Mouse (Mus musculus) heart, embryonic 13.5 days (tissue): ENCODE results near the gene 0610037L13Rik. TPM values are rescaled to one million over a fixed set of nuclear protein-coding genes. Genes with fewer than 3 reads are reported as not detected.

ENCODE experiments used
- ATAC-seq: fragments of 200-750 bp; cut with Nextera tagmentation; 2 replicates; pipeline ENCODE4 v1.8.0; 2017; ENCODE audit warnings: moderate TSS enrichment; ENCODE audit not compliant: insufficient number of reproducible peaks, low FRiP score, low TSS enrichment; ENCODE audit errors: extremely low read depth
- H3K27ac ChIP-seq: fragments of 300-500 bp; sonication (generic); replicated peaks from 2 replicates; pipeline ENCODE4 v1.5.1; 2015; ENCODE audit warnings: moderate library complexity, mild to moderate bottlenecking, inconsistent platforms
- H3K27me3 ChIP-seq: fragments of 300-500 bp; sonication (generic); replicated peaks from 2 replicates; pipeline ENCODE4 v1.6.1; 2015; ENCODE audit warnings: mild to moderate bottlenecking, inconsistent platforms
- H3K36me3 ChIP-seq: fragments of 300-500 bp; sonication (generic); 2 replicates; pipeline ENCODE4 v1.6.1; 2015; ENCODE audit warnings: mild to moderate bottlenecking, inconsistent platforms
- H3K4me1 ChIP-seq: fragments of 300-500 bp; sonication (generic); 2 replicates; pipeline ENCODE4 v1.6.1; 2015; ENCODE audit warnings: inconsistent platforms
- H3K4me2 ChIP-seq: fragments of 300-500 bp; sonication (generic); 2 replicates; pipeline ENCODE4 v1.6.1; 2015; ENCODE audit warnings: inconsistent platforms, mild to moderate bottlenecking, moderate library complexity
- H3K4me3 ChIP-seq: fragments of 300-500 bp; sonication (generic); 2 replicates; pipeline ENCODE4 v1.5.1; 2015; ENCODE audit warnings: moderate library complexity, mild to moderate bottlenecking, inconsistent platforms
- H3K9ac ChIP-seq: fragments of 300-500 bp; sonication (generic); 2 replicates; pipeline ENCODE4 v1.6.1; 2015; ENCODE audit warnings: inconsistent platforms, mild to moderate bottlenecking, moderate library complexity
- H3K9me3 ChIP-seq: fragments of 300-500 bp; sonication (generic); 2 replicates; pipeline ENCODE4 v1.6.1; 2016; ENCODE audit warnings: inconsistent platforms
- WGBS: fragments of 180-500 bp; shearing (Covaris S2); methylation state at CpG from one replicate; pipeline ENCODE4 v1.1.7; 2015; ENCODE audit warnings: mixed read lengths; 5-methylcytosine and 5-hydroxymethylcytosine counted together
- polyA plus RNA-seq: library from polyadenylated mRNA; unstranded; fragments of >200 nt; fragmentation: Nextera tagmentation; extraction: Ambion mirVana; gene quantifications from 2 replicates; pipeline ENCODE4 v1.2.1, GENCODE M21; 2015

Gene 0610037L13Rik
- polyA plus RNA-seq, 1 experiment from 2014 or later: 95.3 TPM

DNA sequence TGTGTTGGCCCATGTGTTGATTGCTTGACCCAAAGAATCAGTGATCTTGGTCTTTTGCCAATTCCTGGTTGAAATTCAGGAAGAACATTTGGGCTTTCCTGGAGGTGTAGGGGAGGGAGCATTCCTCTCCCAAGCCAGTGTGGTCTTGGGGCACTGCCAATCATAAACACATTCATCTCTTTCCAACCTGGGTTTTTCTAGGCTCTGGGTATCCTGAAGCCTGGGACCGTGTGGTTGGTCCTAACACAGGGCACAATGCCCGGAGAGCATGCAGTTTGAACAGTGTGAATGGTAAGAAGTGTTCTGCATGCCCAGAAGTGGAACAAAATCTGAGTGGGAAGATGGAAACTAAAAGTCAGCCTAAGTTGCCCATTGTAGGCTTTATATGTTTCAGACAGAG, 48.5 kb downstream of the 0610037L13Rik start:
- WGBS: 73% methylated on average over 2 of the region's 2 CpGs
- no peak overlapping the region for H3K27ac ChIP-seq
- no peak for ATAC-seq
- no peak overlapping the region for H3K9ac ChIP-seq
- no peaks in the 10 kb centered on the region for H3K36me3 ChIP-seq
- H3K4me2 ChIP-seq: no peak overlapping the region
- no peaks in the 10 kb centered on the region for H3K4me1 ChIP-seq
- no peaks in the 10 kb centered on the region; the same call in 1 of the 2 replicates for H3K27me3 ChIP-seq
- no peaks in the 10 kb centered on the region for H3K9me3 ChIP-seq
- H3K4me3 ChIP-seq: no peak overlapping the region

DNA sequence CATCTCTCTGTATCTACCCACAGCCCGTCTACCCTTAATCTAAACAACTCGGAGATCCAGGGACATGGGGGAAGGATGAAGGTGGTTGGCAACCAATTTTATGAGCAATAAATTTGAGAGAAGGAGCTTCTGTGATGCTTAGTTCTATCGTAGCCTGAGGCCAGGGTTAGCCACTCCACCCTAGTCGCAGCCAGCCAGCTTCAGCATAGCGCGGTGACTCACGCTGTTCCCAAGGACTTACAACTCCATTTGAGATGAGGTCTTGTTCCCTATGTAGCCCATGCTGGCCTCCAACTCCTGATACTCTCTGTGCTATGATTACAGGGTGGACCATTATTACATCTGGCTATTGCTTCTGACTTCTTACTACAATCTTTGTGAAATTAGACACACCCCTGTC, 53.1 kb downstream of the 0610037L13Rik start:
- ATAC-seq: no peak
- 85% methylated on average over 7 of the region's 7 CpGs for WGBS
- H3K4me2 ChIP-seq: no peak overlapping the region
- no peaks in the 10 kb centered on the region; the same call in 1 of the 2 replicates for H3K27me3 ChIP-seq
- H3K27ac ChIP-seq: no peak overlapping the region
- no peaks in the 10 kb centered on the region for H3K36me3 ChIP-seq
- H3K9me3 ChIP-seq: no peaks in the 10 kb centered on the region
- peaks cover 3% of the 10 kb centered on the region; the same call in 1 of the 2 replicates for H3K4me1 ChIP-seq
- no peak overlapping the region for H3K9ac ChIP-seq
- no peak overlapping the region for H3K4me3 ChIP-seq

DNA sequence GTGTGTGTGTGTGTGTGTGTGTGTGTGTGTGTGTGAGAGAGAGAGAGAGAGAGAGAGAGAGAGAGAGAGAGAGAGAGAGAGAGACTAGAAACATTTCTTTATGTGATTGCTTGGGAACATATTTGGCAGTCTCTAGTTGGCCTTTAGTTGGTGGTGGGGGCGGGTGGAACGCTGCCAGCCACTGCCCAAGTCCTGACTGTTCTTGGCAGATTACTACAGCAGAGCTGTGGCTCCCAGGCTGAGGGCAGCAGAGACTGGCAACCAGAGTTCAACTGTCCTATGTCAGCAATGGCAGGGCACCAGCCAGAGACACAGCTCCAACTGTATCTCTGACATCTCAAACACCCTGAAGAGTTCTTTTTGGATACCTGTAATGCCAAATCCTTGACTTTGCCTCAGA, 54.5 kb downstream of the 0610037L13Rik start:
- WGBS: 53% methylated on average over 2 of the region's 2 CpGs

More for the DNA sequence above, 54.5 kb downstream of the 0610037L13Rik start:
- Histone ChIP-seq H3K27me3 (no peaks in the 10 kb centered on the region; the same call in 1 of the 2 replicates), H3K4me3 (no peak overlapping the region), H3K4me2 (no peak overlapping the region), H3K9ac (no peak overlapping the region), H3K27ac (no peak overlapping the region), H3K9me3 (no peaks in the 10 kb centered on the region), H3K36me3 (no peaks in the 10 kb centered on the region), H3K4me1 (peaks cover 8% of the 10 kb centered on the region; the same call in 1 of the 2 replicates)
- ATAC-seq: no peak

Other genes starting within 250 kb of the 0610037L13Rik start
- gene Dmrtb1, start 205.6 kb upstream of the 0610037L13Rik start, polyA plus RNA-seq: 0.11 TPM in 1 of 2 replicates, not detected in the other
- gene Lrp8, start 87.6 kb upstream of the 0610037L13Rik start, polyA plus RNA-seq: 0.51 and 1.2 TPM in 2 replicates
- 94.1 and 99.9 TPM in 2 replicates for gene Magoh, start 10.1 kb upstream of the 0610037L13Rik start, polyA plus RNA-seq
- gene Cpt2, start 33.8 kb downstream of the 0610037L13Rik start, polyA plus RNA-seq: 53.4 and 59.3 TPM in 2 replicates
- not detected in 2 replicates for gene Slc1a7, start 78.5 kb downstream of the 0610037L13Rik start, polyA plus RNA-seq
- gene Podn, start 206.6 kb downstream of the 0610037L13Rik start, polyA plus RNA-seq: 0.05 and 0.29 TPM in 2 replicates